Mouse (Mus musculus) CH12.LX (cell line): ENCODE measurements around the gene Tbc1d15.

ENCODE experiments used
- MEF2A ChIP-seq: IDR thresholded peaks from 2 replicates; pipeline ENCODE4 v1.6.1; 2014; ENCODE audit warnings: low read depth, mild to moderate bottlenecking, inconsistent platforms, low read length, improper control_type of control experiment, borderline replicate concordance
- POLR2A ChIP-seq: IDR thresholded peaks from 2 replicates; pipeline ENCODE4 v1.6.1; 2011; ENCODE audit warnings: low read depth, mild to moderate bottlenecking, improper control_type of control experiment, low read length
- ZC3H11A ChIP-seq: IDR thresholded peaks from 2 replicates; pipeline ENCODE4 v1.6.1; 2012; ENCODE audit warnings: low read depth, mild to moderate bottlenecking, inconsistent platforms, low read length, improper control_type of control experiment

GRCm38 (mm10) chr10:115296401-115296935 lies 45.2 kb upstream of the Tbc1d15 start:
- TF ChIP-seq MEF2A = no peak
- no peak for TF ChIP-seq POLR2A
- no peak for TF ChIP-seq ZC3H11A
